Mouse (Mus musculus): ENCODE data around the gene Isg20l2.

Isg20l2 gene

DNA sequence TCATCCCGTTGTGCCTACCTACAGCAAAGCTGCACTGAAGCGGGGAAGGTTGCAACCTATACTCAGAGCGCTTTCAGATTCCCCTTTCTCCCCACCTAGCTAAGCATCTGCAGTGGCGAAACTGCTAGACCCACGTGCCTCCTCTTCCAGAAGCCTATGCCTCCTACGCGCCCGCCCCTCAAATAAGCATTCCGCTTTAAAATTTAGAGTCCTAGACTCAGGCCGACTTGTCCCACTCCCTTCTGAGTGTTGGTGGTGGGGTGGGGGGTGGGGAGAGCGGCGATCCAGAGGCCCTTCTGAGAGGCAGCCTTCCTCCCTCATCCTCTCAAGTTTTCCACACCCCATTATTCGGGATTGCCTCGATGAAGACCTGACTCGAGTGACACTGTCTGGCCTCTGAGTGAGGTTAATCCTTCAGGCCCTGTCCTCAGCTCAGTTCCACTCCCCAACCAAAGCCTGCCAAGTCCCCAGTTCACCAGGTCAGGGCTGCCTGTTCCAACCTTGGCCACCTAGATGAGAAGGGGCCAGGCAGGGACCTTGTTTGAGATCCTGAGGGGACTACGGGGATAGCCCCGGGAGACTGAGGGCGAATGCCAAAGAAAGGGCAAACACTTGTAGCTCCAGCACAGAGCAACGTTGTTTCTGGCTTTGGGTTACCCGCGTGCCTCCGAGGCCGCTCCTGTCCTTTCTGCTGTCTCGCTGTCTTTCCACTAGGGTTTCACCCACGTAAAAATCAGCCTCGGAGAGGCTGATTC, 17.1 kb downstream of the Isg20l2 start:
- DNase-seq (ENCODE audit: low read depth, low spot score): no peak

DNA sequence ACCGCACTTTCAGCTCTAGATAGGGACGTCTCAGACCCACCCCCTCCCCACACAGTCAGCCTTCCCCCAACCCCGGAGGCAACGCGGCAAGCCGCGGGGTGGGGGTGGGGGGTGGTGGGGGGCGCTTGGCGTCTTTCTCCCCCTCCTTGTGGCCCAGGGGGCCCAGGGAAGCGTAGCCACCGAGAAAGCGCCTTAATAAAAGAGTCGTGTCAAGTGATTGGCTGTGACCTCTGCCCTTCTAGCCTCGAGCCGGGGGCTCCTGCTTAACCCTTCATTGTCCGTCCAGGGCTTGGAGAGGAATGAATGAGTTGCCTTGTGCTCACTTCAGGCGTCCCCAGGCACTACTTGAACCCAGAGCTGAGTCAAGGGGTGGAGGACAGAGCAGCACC, 17.7 kb downstream of the Isg20l2 start:
- DNase-seq (ENCODE audit: low read depth, low spot score): peak; percentile 89

DNA sequence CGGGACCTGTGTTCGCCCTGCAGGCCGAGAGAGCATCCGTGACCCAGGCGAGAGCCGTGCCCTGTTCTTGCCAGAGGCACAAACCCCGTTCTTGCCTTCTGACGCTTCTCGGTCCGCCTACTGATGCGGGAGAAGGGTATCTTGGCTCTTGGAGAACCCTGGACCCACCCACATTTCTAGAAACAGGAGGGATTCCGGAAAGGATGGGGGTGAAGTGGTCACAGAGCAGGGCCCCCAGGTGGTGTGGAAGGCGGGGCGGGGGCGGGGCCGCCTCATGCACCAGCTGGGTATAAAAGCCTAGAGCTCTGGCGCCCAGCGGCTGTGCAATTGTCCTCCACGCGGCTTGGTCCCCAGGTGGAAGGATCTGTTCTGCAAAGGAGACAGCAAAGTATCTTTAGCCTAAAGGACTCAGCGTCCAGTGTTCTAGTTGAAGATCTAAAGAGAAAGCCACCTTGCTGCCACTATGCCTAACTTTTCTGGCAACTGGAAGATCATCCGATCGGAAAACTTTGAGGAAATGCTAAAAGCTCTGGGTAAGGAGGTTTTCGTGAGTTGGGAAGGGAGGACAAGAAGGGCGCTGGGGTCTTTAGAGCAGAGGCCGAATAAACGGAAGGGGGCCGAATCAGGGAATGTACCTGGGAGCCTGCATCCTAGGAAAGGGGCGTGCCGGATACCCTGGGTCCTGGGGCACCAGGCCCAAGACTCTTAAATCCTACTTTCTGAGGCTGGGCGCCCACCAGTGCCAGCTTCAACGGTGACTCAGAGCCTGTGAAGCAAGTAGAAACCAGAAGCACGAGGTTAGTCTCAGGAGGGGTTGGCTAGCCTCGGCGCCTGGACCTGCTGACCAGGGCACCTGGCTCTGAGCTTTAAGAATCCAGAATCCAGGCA, 18.5 kb downstream of the Isg20l2 start, which contains the start of gene Crabp2:
Gene Crabp2, plus strand, starts transcription at position 289 of the 888 bp plus-strand sequence.
- peak; percentile 83 for DNase-seq (ENCODE audit: low read depth, low spot score)

DNA sequence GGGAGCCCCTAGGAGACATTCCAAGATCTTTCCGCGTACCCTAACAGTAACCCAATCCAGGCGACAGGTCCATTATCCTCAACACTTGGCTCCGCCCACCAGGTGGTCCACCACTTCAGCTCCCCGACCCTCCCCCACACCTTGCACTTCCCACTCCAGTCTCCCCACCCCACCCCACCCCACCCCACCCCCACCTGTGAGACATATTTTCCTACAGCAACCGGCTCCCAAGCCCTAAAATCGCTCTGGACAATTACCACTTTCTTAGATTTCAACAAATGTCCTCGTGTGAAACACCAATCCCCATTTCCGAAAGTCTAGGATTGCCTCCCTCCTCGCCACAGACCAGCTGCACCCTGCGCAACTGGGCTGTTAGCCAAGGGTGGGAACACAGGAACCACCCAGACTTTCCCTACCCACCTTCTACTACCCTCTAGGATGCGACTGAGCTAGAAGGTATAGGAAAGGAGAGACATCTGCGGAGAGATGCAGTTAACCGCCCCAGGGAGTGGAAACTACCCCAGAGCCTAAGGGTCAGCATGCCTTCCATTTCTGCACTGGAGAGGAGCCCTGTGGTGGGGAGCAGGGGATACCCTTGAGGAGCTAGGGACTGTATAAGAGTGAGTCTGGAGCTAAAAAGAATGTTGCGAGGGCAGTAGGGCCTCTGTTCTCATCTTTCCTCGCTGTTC, 19.3 kb downstream of the Isg20l2 start:
- DNase-seq (ENCODE audit: low read depth, low spot score): peak; percentile 75

DNA sequence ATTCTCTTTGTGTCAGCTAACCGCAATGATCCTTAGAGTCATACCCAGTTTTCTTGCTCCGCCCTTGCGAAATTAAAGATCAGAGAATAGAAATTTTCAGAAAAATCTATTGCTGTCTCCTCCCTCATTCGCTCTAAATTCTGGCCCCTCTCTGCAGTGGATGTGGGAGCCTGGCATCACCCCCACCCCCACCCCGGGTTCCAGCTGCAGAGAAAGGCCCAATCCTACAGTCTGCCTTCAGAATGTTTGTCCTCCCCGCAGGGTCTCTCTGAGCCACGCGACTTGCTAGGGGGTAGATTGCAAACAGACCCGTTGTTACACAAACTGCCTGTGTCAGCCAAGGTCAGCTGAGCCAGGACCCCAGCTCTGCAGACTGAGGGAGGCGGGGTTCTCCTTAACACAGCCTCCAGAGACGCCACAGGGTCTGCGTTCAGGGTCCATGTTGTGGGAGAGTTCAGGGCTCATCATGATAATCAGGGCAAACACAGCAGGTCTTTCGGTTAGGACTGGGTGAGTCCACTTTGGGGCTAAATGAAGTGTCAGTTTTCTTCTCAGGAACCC, 19.9 kb downstream of the Isg20l2 start:
- no peak for DNase-seq (ENCODE audit: low read depth, low spot score)

DNA sequence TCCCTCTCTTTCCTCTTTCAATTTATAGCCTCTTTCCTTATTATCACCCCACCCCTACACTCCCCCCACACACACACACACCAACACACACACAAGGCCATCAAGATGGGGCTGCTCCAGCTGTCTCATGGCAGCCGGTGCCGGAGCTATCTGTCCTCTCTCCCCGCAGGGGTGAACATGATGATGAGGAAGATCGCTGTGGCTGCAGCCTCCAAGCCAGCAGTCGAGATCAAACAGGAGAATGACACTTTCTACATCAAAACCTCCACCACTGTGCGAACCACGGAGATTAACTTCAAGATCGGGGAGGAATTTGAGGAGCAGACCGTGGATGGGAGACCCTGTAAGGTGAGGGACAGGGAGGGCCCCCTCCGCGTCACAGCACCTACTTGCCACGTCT, 21.8 kb downstream of the Isg20l2 start:
- no peak for DNase-seq (ENCODE audit: low read depth, low spot score)

DNA sequence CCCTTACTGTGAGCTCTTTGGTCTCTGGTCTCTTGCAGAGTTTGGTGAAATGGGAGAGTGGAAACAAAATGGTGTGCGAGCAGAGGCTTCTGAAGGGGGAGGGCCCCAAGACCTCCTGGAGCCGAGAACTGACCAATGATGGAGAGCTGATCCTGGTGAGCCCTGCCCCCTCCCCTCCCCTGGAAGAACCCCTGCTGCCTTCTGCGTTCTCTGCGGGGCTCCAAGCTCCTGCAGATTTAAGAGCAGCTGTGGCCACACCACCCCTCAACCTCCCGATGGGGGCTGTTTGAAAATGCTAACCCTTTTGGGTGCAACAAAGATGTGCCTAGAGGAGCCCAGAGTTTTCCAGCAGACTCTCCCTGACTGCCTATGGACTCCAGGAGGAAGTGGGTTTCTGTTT, 22.3 kb downstream of the Isg20l2 start:
- no peak for DNase-seq (ENCODE audit: low read depth, low spot score)

DNA sequence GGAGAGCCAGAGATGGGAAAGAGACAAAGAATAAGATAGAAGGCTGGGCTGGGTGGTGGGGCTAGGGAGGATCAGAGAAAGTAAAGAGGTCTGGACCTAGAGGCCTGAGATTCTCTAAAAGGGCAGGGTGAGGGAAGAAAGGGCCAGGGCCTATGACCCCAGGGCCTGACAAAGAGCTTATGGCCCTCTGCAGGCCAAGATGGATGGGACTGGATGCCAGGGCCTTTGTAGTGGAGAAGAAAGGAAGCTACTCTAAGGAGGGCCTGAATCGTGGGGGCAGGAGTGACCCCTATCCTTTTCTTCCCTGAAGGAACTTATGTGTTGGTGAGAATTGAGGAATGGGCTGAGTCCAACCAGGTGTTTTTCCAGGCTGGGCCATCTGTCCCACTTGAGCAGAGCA, 27.9 kb downstream of the Isg20l2 start:
- no peak for DNase-seq (ENCODE audit: low read depth, low spot score)

DNA sequence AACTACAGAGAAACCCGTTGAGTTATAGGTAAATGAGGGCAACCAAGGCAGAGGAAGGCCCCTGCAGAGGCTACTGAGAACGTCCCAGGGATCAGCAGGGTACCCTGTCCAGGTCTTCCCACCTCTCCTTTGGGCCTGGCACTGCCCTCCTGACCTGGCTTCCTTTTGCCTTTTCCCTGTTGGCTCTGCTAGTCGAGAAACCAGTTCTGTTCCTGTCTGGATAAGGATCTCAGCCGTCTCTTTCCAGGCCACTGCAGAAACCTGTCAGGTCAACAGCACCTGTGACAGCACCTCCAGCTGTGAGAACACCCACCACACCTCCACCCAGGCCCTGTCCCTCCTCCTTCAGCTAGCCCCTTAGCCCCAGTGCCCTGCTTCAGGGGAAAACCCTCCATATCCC, 28.4 kb downstream of the Isg20l2 start:
- no peak for DNase-seq (ENCODE audit: low read depth, low spot score)

DNA sequence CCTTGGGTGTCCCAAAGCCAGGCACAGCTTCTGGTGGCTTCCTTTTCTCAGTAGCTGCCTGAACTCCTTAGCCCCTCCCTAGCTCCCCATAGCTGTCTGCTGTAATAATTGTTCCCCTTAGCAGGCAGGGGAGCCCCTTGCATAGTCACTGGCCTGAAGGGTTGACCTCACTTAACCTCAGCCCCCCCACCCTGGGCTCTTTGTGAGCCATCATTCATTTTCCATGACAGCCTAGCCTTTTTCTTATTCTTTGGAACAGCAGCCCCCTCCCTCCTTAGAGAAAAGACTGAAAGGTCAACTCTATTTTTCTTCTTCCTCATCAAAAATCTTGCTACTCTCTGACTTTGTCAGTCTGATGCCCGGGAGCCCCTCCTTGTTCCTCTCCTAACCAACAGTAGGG, 28.9 kb downstream of the Isg20l2 start:
- DNase-seq (ENCODE audit: low read depth, low spot score): no peak

DNA sequence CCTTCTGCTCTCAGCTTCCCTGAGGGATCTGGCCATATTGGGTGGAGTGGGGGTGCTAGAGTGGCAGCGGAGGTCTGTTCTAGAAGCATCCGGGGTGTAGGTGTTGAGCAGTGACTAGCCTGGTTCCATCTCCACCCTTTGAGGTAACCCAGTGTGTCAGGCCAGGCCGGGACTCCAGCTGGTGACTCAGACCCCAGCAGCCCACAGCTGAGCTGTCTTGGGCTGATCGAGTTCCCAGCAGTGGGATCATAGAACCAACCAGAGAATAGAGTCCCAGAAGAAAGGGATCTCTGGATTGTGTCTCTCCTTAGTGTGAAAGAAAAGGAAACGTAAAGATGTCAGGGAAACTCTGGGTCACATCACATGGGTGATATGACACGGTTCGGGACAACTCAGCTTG, 29.3 kb downstream of the Isg20l2 start:
- DNase-seq (ENCODE audit: low read depth, low spot score): no peak

DNA sequence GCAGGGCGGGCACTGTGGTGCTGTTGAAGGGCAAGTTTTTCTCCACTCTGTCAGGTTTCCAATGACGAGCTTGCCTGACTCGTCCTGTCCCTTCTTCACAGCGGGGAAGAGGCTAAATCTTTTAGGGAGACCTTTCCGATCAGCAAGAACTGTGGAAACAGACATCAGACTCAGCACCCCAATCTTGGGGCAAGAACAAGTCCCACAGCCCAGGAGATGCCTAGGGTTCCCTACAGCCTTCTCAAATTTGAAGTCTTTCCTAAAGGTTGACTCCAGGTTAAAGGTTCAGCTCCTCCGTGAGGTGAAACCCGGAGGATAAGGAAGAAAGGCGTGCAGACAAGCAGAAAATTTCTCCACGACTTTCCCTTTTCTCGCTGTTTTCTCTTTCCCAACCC, 30.1 kb downstream of the Isg20l2 start:
- DNase-seq (ENCODE audit: low read depth, low spot score): no peak

DNA sequence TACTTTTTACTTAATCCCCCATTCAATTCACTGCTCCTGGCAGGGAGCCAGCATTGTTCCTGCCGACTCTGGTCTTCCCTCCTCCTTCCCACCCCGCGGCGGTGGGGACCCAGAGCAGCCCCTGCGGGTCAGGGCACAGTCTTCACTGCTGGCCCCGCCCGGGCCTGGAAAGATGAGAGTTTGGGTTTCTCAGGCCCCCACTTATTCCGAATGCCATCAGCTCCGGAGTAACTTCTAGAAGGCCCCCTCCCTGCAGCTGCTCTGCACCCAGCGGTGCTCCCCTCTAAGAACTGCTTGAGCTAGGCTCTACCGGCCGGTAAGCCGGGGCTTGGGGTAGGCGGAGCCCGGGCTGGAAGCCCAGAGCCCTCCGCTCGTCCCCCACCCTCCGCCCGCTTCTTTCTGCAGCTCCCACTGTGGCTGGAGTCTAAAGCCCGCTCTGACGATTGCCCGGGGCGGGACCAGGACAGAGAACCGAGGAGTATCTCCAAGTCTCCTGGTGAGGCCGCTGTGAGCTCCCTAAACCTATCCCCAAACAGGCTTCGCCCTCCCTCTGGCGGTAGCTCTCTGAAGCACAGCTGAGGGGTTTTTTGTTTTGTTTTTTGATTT, 30.6 kb downstream of the Isg20l2 start:
- peak; percentile 96 for DNase-seq (ENCODE audit: low read depth, low spot score)

DNA sequence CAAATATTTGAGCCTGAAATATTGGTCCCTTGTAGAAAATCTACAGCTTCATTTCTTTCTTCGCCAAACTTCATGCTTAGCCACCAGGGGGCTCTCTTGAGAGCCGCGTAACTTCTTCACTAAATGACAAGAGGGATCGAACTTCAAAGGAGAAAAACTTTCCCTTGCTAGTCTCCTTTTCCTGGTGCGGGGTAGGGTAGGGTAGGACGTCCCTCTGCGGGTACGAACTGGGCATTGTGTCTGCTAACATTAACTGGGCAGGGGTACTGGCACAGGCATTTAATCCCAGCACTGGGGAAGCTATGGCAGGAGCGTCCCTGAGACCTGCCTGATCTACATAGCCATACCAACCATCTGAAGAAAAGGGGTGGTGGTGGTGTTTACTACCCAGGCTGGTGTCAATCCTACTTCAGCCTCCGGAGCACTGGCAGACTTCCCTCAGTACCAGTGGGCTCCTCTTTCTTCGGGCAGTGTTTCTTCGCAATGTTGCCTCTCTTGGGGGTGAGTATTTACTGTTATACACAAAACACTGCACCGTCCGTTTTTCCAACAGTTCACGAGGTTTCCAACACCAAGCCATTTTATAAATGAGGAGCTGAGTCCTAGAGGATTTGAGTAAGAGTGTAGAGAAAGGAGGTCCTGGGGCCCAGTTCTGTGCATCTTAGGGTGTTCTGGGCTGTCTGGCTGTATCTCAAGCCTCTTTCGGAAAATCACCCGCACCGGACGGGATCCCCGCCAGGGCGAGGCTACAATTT, 40.2 kb downstream of the Isg20l2 start:
- DNase-seq (ENCODE audit: low read depth, low spot score): peak; percentile 82

DNA sequence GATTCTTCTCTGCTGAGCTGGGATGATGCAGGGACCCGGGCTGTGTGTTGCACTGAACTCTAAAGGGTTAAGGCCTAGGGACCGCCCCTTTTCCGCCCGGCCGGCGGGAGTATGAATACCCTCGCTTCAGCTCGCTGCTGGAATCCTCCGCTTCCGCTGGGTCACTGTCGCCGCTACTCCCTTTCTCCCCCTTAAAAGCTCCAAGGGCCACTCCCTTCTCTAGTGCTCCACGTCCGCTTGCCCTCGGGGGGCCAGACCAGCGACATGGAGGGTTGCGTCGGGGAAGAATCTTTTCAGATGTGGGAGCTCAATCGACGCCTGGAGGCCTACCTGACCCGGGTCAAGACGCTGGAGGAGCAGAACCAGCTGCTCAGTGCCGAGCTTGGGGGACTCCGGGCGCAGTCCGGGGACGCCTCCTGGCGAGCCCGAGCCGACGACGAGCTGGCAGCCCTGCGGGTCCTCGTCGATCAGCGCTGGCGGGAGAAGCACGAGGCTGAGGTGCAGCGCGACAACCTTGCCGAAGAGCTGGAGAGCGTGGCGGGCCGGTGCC, 40.9 kb downstream of the Isg20l2 start, which contains the start of gene Nes:
Gene Nes, plus strand, starts transcription at position 140 of the 550 bp plus-strand sequence.
- peak; percentile 80 for DNase-seq (ENCODE audit: low read depth, low spot score)

DNA sequence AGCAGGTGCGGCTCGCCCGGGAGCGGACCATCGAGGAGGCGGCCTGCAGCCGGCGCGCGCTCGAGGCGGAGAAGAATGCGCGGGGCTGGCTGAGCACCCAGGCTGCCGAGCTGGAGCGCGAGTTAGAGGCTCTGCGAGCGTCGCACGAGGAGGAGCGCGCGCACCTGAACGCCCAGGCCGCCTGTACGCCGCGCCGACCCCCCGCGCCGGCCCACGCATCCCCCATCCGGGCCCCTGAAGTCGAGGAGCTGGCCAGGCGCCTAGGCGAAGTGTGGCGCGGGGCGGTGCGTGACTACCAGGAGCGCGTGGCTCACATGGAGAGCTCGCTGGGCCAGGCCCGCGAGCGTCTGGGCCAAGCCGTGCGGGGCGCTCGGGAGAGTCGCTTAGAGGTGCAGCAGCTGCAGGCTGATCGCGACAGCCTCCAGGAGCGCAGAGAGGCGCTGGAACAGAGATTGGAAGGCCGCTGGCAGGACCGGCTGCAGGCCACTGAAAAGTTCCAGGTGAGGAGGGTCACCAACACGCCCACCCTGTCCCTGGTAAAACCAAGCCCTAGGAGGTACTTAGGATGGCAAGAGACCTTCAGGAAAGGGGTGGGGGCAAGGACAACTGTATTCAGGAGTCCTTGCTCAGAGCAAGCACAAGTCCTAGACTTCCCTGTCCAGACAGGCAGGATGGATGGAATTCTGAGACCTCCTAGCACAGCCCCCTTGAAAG, 41.5 kb downstream of the Isg20l2 start:
- DNase-seq (ENCODE audit: low read depth, low spot score): no peak

DNA sequence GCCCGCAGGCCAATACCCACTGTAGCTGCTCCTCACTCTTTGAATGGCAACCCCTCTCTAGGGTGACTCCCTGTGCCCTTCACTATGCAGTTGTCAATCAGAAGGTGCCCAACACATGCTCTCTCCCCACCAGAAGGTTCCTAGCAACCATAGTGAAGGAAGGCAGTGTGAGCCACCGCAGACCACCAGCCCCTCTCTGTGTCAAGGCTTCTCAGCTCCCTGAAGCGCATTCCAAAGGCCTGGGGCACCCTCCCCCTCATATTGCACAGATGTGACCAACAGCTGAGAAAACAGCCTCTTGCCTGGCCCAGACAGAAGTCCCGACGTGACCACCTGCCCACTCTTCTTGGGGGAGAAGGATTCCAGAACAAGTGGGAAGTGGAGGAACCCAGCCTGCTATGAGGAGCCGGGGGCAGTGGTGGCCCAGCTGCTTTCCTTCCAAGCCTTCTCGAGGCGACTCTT, 42.1 kb downstream of the Isg20l2 start:
- DNase-seq (ENCODE audit: low read depth, low spot score): no peak

DNA sequence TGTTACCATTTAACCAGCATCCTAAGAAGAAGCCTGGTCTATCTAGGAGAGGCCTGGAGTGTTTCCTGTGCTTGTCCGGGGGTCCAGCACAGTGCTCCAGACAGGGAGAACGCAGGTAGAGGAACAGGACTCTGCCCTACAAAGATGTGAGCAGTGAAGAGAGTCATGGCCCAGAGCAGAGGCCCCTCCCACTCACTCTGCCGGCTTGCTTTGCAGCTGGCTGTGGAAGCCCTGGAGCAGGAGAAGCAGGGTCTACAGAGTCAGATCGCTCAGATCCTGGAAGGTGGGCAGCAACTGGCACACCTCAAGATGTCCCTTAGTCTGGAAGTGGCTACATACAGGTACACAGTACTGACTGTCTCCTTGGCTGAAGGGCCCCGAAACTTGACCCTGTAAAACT, 42.7 kb downstream of the Isg20l2 start:
- DNase-seq (ENCODE audit: low read depth, low spot score): no peak

DNA sequence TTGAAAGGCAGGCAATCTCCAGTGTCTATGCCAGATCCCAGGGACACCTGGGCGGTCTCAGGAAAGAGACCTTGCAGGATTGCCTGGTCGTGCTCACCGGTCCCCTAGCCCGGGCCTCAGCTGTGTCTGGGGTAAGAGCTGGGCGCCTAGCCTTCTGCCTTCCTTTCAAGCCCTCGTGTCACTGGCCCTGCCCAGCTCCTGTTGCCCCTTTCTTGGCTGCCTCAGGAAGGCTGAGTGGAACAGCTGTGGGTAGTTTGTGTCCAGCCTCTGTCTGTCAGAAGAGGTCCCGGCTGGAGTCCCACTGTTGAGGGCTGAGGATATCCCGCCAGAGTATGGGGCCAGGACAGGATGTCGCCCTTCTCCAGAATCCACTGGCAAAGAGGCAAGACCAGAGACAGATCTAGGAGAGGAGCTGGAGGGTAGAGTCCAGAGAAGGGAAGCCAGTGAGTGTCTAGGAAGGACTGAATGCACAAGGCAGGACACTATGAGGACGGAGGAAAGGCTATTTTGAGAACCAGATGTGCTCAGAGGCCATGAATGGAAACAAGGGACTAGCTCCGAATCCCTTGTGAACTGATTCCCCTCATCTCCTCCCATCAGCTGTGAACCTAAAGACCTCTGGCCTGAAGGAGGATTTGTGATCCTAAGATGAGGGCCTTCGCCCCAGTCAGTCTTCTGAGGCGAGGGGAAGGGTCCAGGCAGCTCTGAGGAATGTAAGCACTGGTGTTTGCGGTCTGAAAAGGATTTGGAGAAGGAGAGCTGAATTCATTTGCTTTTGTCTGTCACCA, 43.7 kb downstream of the Isg20l2 start:
- DNase-seq (ENCODE audit: low read depth, low spot score): no peak
